Mouse (Mus musculus) myocyte (in vitro differentiated cells): ENCODE measurements around the gene Sash1.

Experiments
- MAX ChIP-seq: IDR thresholded peaks from one replicate; pipeline ENCODE4 v1.6.1; 2011; ENCODE audit warnings: low read depth, mild to moderate bottlenecking, control low read depth
- POLR2A ChIP-seq: IDR thresholded peaks from one replicate; pipeline ENCODE4 v1.6.1; 2011; ENCODE audit warnings: low read depth, mild to moderate bottlenecking, control low read depth, moderate library complexity; ENCODE audit not compliant: insufficient read length
- POLR2AphosphoS2 ChIP-seq: IDR thresholded peaks from one replicate; pipeline ENCODE4 v1.6.1; 2011; ENCODE audit warnings: low read depth, control low read depth; ENCODE audit not compliant: insufficient read length
- TCF12 ChIP-seq: IDR thresholded peaks from one replicate; pipeline ENCODE4 v1.6.1; 2011; ENCODE audit warnings: mild to moderate bottlenecking, control low read depth; ENCODE audit not compliant: poor library complexity, insufficient read depth, severe bottlenecking
- USF1 ChIP-seq: IDR thresholded peaks from one replicate; pipeline ENCODE4 v1.6.1; 2011; ENCODE audit warnings: low read depth, mild to moderate bottlenecking, control low read depth, moderate library complexity

- TF ChIP-seq POLR2A, result no peak
- no peak for TF ChIP-seq POLR2AphosphoS2
- no peak for TF ChIP-seq TCF12
- no peak for TF ChIP-seq MAX
- no peak for TF ChIP-seq USF1
Observed at GRCm38 (mm10) chr10:8685269-8685668, 200.6 kb downstream of the Sash1 start.
